Mouse (Mus musculus): ENCODE measurements around the gene Atf5. TPM values are rescaled to one million over a fixed set of nuclear protein-coding genes. Genes with fewer than 3 reads are reported as not detected.

Gene Atf5
- polyA plus RNA-seq, 1 experiment: 76.5 TPM

DNA sequence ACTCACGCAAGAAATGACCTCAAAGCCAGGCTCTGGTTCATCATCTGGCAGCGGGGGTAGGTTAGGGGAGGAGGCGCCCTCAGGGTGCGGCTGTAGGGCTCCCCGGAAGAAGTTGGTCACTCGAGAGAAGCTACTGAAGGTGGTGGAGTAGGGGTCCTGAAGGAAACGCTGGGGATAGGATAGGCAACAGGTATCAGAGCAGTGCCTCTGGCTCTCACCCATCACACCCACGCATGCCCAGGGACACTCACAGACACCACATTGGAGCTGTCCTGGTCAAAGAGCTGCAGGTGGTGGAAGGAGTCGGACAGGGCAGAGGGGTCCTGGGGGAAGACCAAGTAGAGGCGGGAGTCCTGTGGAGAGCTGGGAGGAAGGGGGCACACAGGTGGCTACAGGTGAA, 28.5 kb upstream of the Atf5 start:
- Histone ChIP-seq H3K4me3 (ENCODE audit: control insufficient read depth, insufficient read depth, low read length) (no peak overlapping the region), H3K4me1 (replicated peaks; ENCODE audit: control insufficient read depth, insufficient read depth, low read length) (peaks cover 11% of the 10 kb centered on the region), H3K27me3 (ENCODE audit: control insufficient read depth, insufficient read depth, low read length) (no peaks in the 10 kb centered on the region; the same call in 1 of the 2 replicates), H3K27ac (ENCODE audit: control insufficient read depth, insufficient read depth, low read length) (no peak overlapping the region), H3K36me3 (ENCODE audit: control insufficient read depth, insufficient read depth, low read length) (peaks cover 32% of the 10 kb centered on the region)
- DNase-seq: no peak
- TF ChIP-seq CTCF (IDR thresholded peaks at IDR 0.05; ENCODE audit: borderline replicate concordance, control insufficient read depth, extremely low read depth, insufficient read depth, low read length, poor library complexity): no peak
- no peak for TF ChIP-seq POLR2A (IDR thresholded peaks at IDR 0.05; ENCODE audit: control insufficient read depth, extremely low read depth, insufficient read depth, low read length, poor library complexity)
- WGBS: 94% methylated on average over 10 of the region's 10 CpGs

DNA sequence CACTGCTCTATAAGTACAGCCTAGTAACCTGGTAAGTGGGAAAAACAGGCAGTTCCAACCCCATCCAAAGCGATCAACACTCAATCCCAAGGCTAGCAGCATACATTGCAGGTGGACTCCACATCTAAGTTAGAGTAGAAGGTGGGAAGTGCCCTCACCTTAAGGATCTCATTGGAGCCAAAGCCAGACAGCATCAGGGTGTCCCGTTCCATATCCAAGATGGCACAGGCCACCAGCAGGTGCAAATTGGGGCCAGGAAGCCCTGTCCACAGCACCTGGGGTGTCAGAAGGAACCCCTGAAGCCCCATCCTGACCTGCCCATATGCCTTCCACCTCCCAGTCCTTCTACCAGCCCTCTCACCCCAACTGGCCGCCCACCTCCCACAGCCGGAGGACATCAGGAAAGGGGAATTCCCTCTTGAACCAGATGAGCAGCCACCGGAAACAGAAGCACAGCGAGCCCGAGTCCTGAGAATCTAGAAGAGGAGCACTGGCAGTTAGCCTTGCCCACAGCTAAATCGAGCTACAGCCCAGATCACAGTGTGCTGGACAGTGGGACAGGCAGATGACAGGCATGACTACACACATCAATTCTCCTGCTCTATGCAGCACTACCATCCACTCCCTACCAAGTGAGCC, 25.5 kb upstream of the Atf5 start:
- no peak for DNase-seq
- TF ChIP-seq POLR2A (IDR thresholded peaks at IDR 0.05; ENCODE audit: control insufficient read depth, extremely low read depth, insufficient read depth, low read length, poor library complexity) (no peak), CTCF (IDR thresholded peaks at IDR 0.05; ENCODE audit: borderline replicate concordance, control insufficient read depth, extremely low read depth, insufficient read depth, low read length, poor library complexity) (no peak)
- no peak overlapping the region for H3K27ac ChIP-seq (ENCODE audit: control insufficient read depth, insufficient read depth, low read length)
- no peak overlapping the region for H3K4me3 ChIP-seq (ENCODE audit: control insufficient read depth, insufficient read depth, low read length)
- 93% methylated on average over 8 of the region's 8 CpGs for WGBS
- peaks cover 11% of the 10 kb centered on the region for H3K4me1 ChIP-seq (replicated peaks; ENCODE audit: control insufficient read depth, insufficient read depth, low read length)
- peaks cover 32% of the 10 kb centered on the region for H3K36me3 ChIP-seq (ENCODE audit: control insufficient read depth, insufficient read depth, low read length)
- H3K27me3 ChIP-seq (ENCODE audit: control insufficient read depth, insufficient read depth, low read length): peaks cover 2% of the 10 kb centered on the region; the same call in 1 of the 2 replicates

DNA sequence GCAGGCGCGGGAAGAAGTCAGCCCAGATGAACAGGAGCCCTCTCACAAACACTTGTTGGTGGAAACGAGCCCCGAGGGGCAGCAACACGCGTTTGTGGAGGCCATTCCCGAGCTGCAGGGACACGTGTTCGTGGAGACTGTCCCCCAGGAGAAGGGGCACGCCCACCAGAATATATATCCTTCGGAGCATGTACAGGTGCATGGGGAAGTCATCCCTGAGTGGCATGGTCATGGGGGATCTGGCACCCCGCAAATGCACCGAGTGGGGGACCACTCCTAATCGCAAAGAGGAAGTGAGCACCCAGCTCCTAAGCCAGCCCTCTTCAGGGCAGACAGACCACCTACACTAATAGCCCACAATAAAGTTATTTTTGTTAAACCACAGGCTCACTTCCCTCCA, 24.0 kb upstream of the Atf5 start:
- TF ChIP-seq CTCF (IDR thresholded peaks at IDR 0.05; ENCODE audit: borderline replicate concordance, control insufficient read depth, extremely low read depth, insufficient read depth, low read length, poor library complexity): no peak
- TF ChIP-seq POLR2A (IDR thresholded peaks at IDR 0.05; ENCODE audit: control insufficient read depth, extremely low read depth, insufficient read depth, low read length, poor library complexity): no peak
- H3K4me1 ChIP-seq (replicated peaks; ENCODE audit: control insufficient read depth, insufficient read depth, low read length): peaks cover 11% of the 10 kb centered on the region
- DNase-seq: no peak
- H3K4me3 ChIP-seq (ENCODE audit: control insufficient read depth, insufficient read depth, low read length): no peak overlapping the region
- no peak overlapping the region for H3K27ac ChIP-seq (ENCODE audit: control insufficient read depth, insufficient read depth, low read length)
- peaks cover 24% of the 10 kb centered on the region for H3K36me3 ChIP-seq (ENCODE audit: control insufficient read depth, insufficient read depth, low read length)
- 25% methylated on average over 14 of the region's 14 CpGs for WGBS
- peaks cover 2% of the 10 kb centered on the region; the same call in 1 of the 2 replicates for H3K27me3 ChIP-seq (ENCODE audit: control insufficient read depth, insufficient read depth, low read length)

DNA sequence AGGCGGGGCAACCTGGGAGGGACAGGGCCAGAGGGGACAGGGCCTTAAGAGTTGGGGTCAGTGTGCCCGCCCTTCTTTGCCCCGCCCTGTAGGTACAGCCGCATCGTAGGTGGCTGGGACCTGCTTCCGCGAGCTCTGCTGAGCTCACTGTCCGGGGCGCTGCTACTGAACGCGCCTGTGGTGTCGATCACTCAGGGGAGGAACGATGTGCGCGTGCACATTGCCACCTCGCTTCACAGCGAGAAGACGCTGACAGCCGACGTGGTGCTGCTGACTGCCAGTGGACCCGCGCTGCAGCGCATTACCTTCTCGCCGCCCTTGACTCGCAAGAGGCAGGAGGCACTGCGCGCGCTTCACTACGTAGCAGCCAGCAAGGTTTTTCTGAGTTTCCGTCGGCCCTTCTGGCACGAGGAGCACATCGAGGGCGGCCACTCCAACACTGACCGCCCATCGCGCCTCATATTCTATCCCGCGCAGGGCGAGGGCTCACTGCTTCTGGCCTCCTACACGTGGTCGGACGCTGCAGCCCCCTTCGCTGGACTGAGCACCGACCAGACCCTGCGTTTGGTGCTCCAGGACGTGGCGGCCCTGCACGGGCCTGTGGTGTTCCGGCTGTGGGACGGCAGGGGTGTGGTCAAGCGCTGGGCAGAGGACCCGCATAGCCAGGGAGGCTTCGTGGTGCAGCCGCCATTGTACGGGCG, 23.2 kb upstream of the Atf5 start:
- TF ChIP-seq POLR2A (IDR thresholded peaks at IDR 0.05; ENCODE audit: control insufficient read depth, extremely low read depth, insufficient read depth, low read length, poor library complexity): no peak
- TF ChIP-seq CTCF (IDR thresholded peaks at IDR 0.05; ENCODE audit: borderline replicate concordance, control insufficient read depth, extremely low read depth, insufficient read depth, low read length, poor library complexity): no peak
- peak overlapping the region; percentile 0 for H3K4me3 ChIP-seq (ENCODE audit: control insufficient read depth, insufficient read depth, low read length)
- DNase-seq: peak; percentile 41

DNA sequence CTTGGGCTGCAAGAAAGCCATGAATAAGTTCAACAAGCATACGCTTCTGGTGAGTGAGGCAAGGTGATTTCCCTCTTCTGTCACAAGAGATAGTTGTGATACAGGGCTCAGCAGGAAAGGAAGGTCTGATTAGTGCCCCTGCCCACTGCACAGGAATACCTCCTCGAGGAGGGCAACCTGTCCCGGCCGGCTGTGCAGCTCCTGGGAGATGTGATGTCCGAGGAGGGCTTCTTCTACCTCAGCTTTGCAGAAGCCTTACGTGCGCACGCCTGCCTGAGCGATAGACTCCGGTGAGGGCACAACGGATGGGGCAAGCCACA, 22.7 kb upstream of the Atf5 start:
- 19% methylated on average over 11 of the region's 11 CpGs for WGBS
- Histone ChIP-seq H3K4me1 (replicated peaks; ENCODE audit: control insufficient read depth, insufficient read depth, low read length) (peaks cover 11% of the 10 kb centered on the region), H3K4me3 (ENCODE audit: control insufficient read depth, insufficient read depth, low read length) (peak overlapping the region; percentile 0; the same call in 1 of the 2 replicates), H3K27me3 (ENCODE audit: control insufficient read depth, insufficient read depth, low read length) (peaks cover 2% of the 10 kb centered on the region; the same call in 1 of the 2 replicates), H3K27ac (ENCODE audit: control insufficient read depth, insufficient read depth, low read length) (no peak overlapping the region), H3K36me3 (ENCODE audit: control insufficient read depth, insufficient read depth, low read length) (peaks cover 21% of the 10 kb centered on the region)
- DNase-seq: no peak
- TF ChIP-seq CTCF (IDR thresholded peaks at IDR 0.05; ENCODE audit: borderline replicate concordance, control insufficient read depth, extremely low read depth, insufficient read depth, low read length, poor library complexity): no peak
- no peak for TF ChIP-seq POLR2A (IDR thresholded peaks at IDR 0.05; ENCODE audit: control insufficient read depth, extremely low read depth, insufficient read depth, low read length, poor library complexity)

More for the DNA sequence above, 23.2 kb upstream of the Atf5 start:
- Histone ChIP-seq H3K4me1 (replicated peaks; ENCODE audit: control insufficient read depth, insufficient read depth, low read length) (peaks cover 11% of the 10 kb centered on the region), H3K27ac (ENCODE audit: control insufficient read depth, insufficient read depth, low read length) (no peak overlapping the region), H3K36me3 (ENCODE audit: control insufficient read depth, insufficient read depth, low read length) (peaks cover 23% of the 10 kb centered on the region), H3K27me3 (ENCODE audit: control insufficient read depth, insufficient read depth, low read length) (peaks cover 2% of the 10 kb centered on the region; the same call in 1 of the 2 replicates)
- WGBS: 7% methylated on average over 58 of the region's 58 CpGs

DNA sequence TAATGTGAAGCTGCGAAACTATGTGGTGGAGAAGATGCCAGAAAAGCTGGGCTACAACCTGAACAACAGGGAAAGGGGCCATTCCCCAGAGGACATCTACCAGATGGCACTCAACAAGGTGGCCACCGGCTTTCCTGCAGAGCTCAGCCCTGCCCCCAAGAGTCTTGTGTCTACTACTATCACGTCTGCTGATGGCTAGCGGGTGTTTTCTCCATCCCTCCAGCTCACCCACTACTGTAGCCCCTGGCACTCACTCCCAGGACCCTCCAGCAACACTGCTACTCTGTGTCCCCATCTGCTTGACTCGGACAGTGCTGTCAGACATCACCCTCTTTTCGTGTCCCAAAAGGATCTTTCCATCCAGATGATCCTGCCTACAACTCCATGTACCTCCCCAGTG, 21.6 kb upstream of the Atf5 start:
- Histone ChIP-seq H3K4me3 (ENCODE audit: control insufficient read depth, insufficient read depth, low read length) (no peak overlapping the region), H3K4me1 (replicated peaks; ENCODE audit: control insufficient read depth, insufficient read depth, low read length) (peaks cover 11% of the 10 kb centered on the region), H3K36me3 (ENCODE audit: control insufficient read depth, insufficient read depth, low read length) (peaks cover 14% of the 10 kb centered on the region), H3K27me3 (ENCODE audit: control insufficient read depth, insufficient read depth, low read length) (peaks cover 2% of the 10 kb centered on the region; the same call in 1 of the 2 replicates), H3K27ac (ENCODE audit: control insufficient read depth, insufficient read depth, low read length) (no peak overlapping the region)
- 97% methylated on average over 6 of the region's 6 CpGs for WGBS
- DNase-seq: no peak
- TF ChIP-seq CTCF (IDR thresholded peaks at IDR 0.05; ENCODE audit: borderline replicate concordance, control insufficient read depth, extremely low read depth, insufficient read depth, low read length, poor library complexity) (no peak), POLR2A (IDR thresholded peaks at IDR 0.05; ENCODE audit: control insufficient read depth, extremely low read depth, insufficient read depth, low read length, poor library complexity) (no peak)

Measured in thymus, adult 2 months (tissue).